Mouse (Mus musculus): ENCODE results near the gene Ly6g6c.

The Ly6g6c gene

DNA sequence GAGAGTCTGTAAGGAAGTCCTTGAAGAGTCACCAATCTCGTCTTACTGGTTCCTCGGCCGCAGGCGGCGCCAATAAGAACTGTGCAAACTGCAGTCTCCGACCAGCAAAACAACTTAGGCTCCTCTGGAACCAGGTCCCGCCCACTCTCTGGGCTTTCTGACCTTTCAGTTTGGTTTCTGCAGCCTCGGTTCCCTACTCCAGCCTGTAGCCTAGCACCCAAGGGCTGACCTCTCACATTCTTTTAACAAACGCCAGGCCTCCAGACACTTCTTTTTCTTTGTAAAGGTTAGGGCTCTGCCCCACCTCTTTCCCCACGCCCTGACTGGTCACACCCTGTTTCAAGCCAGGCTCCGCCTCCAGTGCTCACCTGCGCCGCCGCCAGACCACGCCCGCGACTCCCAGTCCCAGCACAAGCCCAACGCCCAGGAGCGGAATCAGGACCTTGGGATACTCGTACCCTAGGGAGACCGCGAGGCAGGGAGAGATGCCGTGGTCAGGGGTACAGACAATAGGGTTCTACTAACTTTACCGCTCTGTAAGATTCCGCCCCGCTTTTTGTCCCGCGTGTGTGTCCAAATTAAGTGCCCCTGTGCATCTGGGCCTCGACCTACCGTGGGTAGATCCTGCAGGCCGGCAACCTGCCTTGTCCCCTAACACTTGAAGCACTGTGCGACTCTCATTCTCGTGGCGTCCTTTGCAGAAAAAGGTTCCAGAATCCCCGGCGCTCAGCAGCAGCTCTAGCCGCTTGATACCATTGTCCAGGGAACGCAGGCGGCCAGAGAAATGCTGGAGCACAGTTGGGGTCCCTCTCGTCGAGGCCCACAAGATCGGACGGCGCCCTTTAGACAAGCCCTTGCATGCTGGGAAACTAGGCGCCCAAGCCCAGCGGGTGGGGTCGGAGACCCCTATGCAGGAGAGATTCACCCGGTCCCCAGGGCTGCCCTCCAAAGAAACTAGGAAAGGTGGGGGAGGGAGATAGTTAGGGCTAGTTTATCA lies at the start of gene Ly6g6c:
Gene Ly6g6c, plus strand, starts transcription at position 438 of the 997 bp plus-strand sequence.
- in situ Hi-C loops (cut with MboI; ENCODE audit: unreplicated experiment in 2 of 2) = loop anchor here (5.0 kb wide), 3 partner anchors 42 to 47 kb away; partner anchors contain the start of gene Ly6g5c (in 1 of the 2)

DNA sequence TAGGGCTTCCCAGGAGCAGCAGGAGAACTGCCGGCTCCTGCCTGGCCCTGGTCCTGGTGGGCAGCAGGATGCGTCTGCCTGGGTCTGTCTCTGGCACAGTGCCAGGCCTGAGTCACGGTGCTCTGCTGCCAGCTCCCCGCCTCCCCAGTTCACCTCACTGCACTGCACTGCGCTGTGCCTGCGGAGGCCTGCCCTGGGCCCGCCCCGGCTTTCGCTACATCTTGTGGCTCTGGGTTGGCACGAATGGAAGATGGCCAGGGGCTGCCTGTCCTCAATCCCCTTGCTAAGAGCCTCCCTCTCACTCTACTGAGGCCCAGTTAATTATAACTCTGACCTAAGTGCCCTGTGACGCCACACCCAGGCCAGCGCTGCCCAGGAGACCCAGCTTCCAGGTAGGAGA lies 48.8 kb upstream of the Ly6g6c start, which contains the start of gene Vwa7:
Gene Vwa7, plus strand, starts transcription at position 204 of the 400 bp plus-strand sequence.
- in situ Hi-C loops (cut with MboI; ENCODE audit: unreplicated experiment in 2 of 2) = no loop called here

DNA sequence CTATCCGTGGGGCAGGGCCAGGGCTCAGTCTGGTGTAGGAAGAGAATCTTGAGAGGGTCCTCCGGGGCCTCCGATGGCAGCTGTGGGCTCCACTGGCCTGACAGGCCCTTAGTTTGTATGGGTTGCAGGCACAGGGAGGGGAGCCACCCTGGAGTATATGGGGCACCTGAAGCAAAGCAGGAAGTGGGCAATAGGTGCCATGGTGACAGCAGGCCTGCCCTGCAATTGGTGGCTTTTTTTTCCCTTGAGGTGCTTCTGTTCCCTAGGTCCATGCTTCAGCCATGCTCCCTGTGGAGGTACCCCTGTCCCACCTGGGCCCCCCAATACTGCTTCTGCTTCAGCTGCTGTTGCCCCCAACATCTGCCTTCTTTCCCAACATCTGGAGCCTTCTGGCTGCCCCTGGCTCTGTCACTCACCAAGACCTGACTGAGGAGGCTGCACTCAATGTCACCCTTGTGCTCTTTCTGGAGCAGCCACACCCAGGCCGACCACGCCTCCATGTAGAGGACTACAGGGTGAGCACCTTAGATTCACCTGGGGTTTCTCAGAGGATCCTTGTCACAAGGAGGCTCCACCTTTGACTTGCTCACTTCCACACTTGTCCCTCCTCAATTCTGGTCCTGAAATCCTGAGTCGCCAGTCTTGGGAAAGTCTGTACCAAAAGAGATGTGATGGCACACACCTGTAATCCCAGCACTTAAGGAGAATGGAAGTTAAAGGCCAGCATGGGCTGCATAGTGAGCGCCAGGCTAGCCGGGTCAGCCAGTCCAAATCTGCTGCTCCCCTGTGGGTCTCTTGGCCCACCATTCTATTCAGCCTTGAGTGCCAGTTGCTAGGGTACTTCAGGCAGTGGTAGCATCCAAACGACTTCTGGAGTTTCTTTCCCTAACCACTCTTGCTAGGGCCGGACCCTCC lies 48.1 kb upstream of the Ly6g6c start:
- in situ Hi-C loops (cut with MboI; ENCODE audit: unreplicated experiment in 2 of 2) = no loop called here

DNA sequence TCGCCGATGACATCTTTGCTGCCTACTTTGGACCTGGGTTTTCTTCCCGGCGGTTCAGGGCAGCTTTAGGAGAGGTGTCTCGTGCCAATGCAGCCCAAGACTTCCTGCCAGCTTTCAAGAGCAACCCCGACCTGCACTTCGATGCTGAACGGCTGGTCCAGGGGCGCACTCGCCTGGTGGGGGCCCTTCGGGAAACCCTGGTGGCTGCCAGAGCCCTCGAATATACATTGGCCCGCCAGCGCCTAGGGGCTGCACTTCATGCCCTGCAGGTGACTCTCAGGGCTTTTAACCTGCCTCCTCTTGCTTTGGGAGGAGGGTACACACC lies 47.5 kb upstream of the Ly6g6c start:
- in situ Hi-C loops (cut with MboI; ENCODE audit: unreplicated experiment in 2 of 2) = no loop called here

DNA sequence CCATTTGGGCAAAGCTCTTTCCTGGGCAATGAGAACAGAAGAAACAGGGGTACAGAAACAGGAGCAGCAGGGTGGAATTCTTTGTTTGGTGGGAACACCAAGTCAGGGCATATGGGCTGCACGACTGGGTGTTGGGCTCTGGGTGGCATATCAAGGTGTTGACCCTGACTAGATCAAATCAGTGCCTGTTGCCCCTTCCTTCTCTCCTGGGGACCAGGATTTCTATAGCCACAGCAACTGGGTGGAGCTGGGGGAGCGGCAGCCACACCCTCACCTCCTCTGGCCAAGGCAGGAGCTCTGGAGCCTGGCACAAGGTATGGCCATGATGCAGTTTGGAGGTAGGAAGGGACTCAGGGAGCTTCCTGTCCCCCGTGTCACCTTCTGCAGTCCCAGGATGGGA lies 47.0 kb upstream of the Ly6g6c start:
- in situ Hi-C loops (cut with MboI; ENCODE audit: unreplicated experiment in 2 of 2) = no loop called here

DNA sequence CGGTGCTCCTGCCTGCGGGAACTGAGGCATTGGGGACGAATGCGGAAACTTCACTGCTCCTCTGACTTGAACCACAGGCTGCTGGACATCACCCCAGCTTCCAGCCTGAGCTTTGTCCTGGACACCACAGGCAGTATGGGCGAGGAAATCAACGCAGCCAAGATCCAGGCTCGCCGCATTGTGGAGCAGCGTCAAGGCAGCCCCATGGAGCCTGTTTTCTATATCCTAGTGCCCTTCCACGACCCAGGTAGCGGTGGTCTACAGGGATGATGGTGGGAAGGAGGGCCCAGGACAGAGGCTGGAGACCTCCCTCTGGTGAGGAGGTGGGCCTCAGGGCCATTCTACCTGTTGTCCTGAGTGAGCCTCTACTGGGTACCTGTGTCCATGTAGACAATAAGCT lies 45.3 kb upstream of the Ly6g6c start:
- in situ Hi-C loops (cut with MboI; ENCODE audit: unreplicated experiment in 2 of 2) = loop anchor here (5.0 to 10.0 kb wide), 4 partner anchors 37 to 215 kb away; partner anchors contain the start of genes Atp6v1g2 (in 1 of the 2), Ddah2 (in 1 of the 2), Ly6g5c (in 1 of the 2) and Nfkbil1 (in 1 of the 2)

DNA sequence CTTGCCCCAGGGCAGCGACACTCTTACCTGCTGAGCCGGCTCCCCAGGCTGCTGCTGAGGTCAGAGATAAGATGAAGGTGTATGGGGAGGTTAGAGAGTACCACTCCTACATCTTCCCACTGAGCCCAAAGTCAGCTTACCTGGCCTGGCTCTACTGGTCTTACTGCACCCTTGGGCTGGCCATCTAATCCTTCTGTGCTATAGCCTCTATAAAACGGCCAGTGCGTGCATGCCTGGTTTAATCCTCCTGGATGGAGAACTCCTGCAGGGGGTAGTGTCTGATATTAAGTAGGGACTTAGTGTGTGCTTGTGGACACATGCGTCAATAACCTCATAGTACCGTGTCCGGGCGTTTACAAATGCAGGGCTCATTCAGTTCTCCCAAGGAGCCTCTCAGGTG lies 44.6 kb upstream of the Ly6g6c start:
- in situ Hi-C loops (cut with MboI; ENCODE audit: unreplicated experiment in 2 of 2) = loop anchor here (5.0 to 10.0 kb wide), 4 partner anchors 37 to 214 kb away; partner anchors contain the start of genes Atp6v1g2 (in 1 of the 2), Ddah2 (in 1 of the 2), Ly6g5c (in 1 of the 2) and Nfkbil1 (in 1 of the 2)

DNA sequence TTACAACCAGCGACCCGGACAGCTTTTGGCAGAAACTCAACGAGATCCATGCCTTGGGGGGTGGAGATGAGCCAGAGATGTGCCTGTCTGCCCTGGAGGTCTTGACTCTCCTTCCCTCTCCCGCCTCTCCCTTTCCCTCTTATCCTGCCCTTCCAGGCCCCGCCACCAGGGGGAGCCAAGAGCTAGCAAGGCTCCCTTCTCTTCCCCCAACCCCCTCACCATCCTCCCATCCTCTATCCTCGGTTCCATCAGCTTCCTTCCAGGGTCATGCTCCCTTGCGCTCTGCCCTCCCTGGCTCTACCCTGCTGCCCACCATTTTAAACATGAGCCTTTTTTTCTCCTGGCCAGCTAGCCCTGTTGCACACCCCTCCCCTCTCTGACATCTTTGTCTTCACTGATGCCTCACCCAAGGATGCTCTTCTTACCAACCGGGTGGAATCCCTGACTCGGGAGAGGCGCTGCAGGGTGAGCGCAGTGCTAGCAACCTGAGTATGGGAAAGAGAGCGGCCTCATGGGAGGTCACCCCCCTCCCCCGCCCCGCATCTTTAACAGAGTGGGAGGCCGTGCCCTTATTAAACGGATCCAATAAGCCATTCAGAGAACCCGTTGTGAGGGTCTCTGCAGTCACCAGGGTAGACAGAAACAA lies 43.9 kb upstream of the Ly6g6c start:
- in situ Hi-C loops (cut with MboI; ENCODE audit: unreplicated experiment in 2 of 2) = loop anchor here (5.0 to 10.0 kb wide), 4 partner anchors 36 to 214 kb away; partner anchors contain the start of genes Atp6v1g2 (in 1 of the 2), Ddah2 (in 1 of the 2), Ly6g5c (in 1 of the 2) and Nfkbil1 (in 1 of the 2)

DNA sequence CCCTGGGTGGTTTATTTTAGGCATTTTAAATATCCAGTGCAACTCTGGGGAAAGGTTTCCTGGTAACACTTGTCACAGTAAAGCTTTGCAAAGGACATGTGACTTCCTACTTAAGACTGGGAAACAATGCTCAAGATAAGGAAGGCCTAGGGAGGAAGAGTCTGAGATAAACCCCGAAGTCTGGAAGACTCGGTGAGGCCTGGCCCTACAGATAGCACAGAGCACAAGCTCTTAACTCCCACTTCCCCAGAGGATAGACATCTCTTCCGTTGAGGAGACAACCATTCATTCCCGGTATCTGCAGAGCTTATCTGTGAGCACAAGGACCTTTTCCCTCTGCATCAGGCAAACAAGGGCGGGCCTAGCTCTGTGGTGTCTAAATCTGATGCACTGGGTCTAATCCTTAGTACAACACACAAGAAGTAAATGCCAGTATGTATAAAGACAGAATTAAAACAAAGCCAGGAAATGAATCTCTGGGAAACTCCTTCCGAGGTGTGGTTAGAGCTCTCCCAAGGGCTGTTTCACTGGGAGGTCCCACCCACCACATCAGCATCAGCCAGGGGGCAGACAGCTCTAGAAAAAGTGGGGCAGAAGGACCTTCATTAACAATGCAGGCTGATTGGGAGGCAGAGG lies 43.2 kb upstream of the Ly6g6c start:
- in situ Hi-C loops (cut with MboI; ENCODE audit: unreplicated experiment in 2 of 2) = loop anchor here (5.0 to 10.0 kb wide), 4 partner anchors 35 to 213 kb away; partner anchors contain the start of genes Atp6v1g2 (in 1 of the 2), Ddah2 (in 1 of the 2), Ly6g5c (in 1 of the 2) and Nfkbil1 (in 1 of the 2)

DNA sequence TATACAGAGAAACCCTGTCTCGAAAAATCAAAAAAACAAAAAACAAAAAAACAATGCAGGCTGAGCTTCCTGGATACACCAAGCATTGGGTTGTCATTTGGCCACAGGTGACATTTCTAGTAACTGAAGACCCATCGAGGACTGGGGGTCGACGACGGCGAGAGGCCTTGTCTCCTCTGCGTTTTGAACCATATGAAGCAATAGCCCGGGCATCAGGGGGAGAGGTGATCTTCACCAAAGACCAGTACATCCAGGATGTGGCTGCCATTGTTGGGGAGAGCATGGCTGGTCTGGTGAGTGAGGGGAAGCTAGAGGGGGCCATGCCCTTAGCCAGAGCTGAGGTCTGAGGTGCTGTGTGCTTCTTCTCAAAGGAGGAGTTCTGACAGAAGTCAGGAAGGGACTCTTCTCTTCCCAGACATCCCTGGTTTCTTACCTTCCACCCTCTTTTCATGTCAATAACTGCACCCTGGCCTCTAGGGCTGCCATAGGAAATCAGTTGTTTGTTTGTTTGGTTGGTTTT lies 42.6 kb upstream of the Ly6g6c start:
- in situ Hi-C loops (cut with MboI; ENCODE audit: unreplicated experiment in 2 of 2) = loop anchor here (5.0 to 10.0 kb wide), 4 partner anchors 35 to 212 kb away; partner anchors contain the start of genes Atp6v1g2 (in 1 of the 2), Ddah2 (in 1 of the 2), Ly6g5c (in 1 of the 2) and Nfkbil1 (in 1 of the 2)

DNA sequence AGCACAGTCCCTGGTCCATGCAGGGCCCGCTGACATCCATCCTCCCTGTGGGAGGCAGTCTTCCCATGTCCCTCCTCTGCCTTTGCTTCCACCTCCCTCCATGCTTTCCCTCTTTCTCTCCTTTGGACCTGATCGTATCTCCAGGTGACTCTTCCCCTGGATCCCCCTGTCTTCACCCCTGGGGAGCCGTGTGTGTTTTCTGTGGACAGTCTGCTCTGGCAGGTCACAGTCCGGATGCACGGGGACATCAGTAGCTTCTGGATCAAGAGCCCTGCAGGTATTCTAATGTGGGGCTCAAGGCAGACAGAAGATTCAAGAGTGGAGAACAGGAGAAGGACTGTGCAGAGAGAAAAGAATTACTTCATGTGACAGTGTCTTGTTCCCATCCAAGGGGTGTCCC lies 42.0 kb upstream of the Ly6g6c start:
- in situ Hi-C loops (cut with MboI; ENCODE audit: unreplicated experiment in 2 of 2) = loop anchor here (5.0 to 10.0 kb wide), 4 partner anchors 34 to 212 kb away; partner anchors contain the start of genes Atp6v1g2 (in 1 of the 2), Ddah2 (in 1 of the 2), Ly6g5c (in 1 of the 2) and Nfkbil1 (in 1 of the 2)

DNA sequence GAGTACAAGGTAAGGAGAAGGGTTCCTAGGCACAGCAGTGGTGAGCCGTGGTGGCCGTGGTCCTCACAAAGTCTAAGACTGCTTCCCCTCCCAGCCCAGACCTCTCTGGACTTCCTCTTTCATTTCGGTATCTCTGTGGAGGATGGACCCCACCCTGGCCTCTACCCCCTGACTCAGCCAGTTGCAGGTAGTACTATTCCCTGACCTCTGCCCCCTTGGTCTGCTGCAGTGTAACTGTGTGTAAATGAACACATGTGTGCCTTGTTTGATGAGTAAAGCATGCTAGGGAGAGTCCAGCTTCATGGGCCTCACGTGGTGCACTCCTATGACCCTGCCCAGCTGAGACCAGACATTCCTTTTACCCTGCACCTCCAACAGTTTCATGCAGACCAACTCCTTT lies 41.4 kb upstream of the Ly6g6c start:
- in situ Hi-C loops (cut with MboI; ENCODE audit: unreplicated experiment in 2 of 2) = loop anchor here (5.0 to 10.0 kb wide), 4 partner anchors 34 to 211 kb away; partner anchors contain the start of genes Atp6v1g2 (in 1 of the 2), Ddah2 (in 1 of the 2), Ly6g5c (in 1 of the 2) and Nfkbil1 (in 1 of the 2)

DNA sequence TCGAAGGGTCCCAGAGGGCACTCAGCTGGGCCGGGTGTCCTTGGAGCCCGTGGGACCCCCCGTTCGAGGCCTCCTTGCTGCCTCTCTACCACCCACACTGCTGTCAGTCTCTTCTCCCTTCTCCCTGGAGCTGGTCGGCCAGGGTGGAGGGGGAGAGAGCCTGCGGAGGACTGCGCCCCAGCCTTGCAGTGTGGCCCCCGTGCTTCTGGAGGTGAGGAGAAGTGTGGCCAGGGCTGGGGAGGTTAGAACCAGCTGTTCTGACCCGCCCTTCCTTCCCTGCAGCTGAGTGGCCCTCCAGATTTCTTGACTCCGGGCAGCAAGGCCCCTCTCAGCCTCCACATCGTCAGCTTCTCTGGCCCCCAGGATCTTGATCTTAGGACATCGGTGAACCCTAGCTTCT lies 40.9 kb upstream of the Ly6g6c start:
- in situ Hi-C loops (cut with MboI; ENCODE audit: unreplicated experiment in 2 of 2) = loop anchor here (5.0 to 10.0 kb wide), 4 partner anchors 33 to 211 kb away; partner anchors contain the start of genes Atp6v1g2 (in 1 of the 2), Ddah2 (in 1 of the 2), Ly6g5c (in 1 of the 2) and Nfkbil1 (in 1 of the 2)

DNA sequence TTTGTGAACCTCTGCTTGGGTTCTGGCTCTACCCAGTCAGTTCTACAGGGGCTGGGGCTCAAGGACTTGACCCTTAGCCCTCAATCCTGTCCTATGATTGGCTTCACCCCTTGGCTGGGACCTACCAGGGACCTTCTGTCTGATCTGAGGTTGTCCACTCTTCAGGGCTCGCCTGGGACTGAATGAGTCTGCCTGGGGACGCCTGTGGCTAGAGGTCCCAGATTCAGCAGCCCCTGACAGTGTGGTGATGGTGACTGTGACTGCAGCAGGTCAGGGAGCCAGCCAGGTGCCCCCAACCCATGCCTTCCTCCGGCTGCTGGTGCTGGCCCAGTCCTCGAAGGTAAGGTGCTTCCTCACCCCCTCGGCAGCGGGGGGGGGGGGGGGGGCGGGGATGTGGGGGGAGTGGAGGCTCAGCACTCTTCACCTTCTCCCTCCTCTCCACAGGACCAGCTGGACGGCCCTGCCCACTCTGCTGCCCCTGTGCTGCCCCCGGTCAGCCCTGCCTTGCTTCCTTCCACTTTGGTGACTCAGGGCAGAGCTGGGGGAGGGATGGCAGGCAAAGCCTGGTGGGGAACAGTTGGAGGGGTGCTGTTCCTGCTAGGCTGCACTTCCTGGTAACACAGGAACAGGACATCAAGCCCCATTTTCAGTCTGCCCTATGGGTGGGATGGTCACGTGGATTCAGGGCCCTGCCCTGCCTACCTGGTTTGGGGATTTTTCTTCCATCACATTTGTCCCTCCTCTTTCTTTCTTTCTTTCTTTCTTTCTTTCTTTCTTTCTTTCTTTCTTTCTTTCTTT lies 40.3 kb upstream of the Ly6g6c start:
- in situ Hi-C loops (cut with MboI; ENCODE audit: unreplicated experiment in 2 of 2) = loop anchor here (5.0 to 10.0 kb wide), 4 partner anchors 32 to 210 kb away; partner anchors contain the start of genes Atp6v1g2 (in 1 of the 2), Ddah2 (in 1 of the 2), Ly6g5c (in 1 of the 2) and Nfkbil1 (in 1 of the 2)

DNA sequence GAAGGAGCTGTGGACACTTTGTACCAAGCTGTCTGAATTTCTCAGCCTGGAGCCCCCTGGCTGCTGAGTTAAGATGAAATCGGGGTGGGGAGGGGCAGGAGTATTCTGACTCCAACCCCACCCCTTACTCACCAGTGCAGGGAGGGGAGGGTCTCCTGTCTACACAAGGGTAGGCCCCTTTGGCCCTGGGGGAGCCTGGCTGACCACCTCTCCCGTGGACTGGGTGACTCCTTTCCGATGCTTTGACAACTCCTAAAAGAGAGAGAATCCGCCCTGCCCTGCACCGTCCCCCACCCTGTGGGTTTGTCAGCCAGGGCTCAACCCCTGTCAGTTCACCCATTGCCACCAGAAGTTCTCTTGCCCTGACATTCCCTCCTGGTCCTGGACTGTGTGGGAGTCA lies 39.0 kb upstream of the Ly6g6c start:
- in situ Hi-C loops (cut with MboI; ENCODE audit: unreplicated experiment in 2 of 2) = loop anchor here in 1 of 2 experiments (10.0 kb wide), 2 partner anchors 79 to 209 kb away; partner anchors contain the start of genes Atp6v1g2, Ly6g5c and Nfkbil1

DNA sequence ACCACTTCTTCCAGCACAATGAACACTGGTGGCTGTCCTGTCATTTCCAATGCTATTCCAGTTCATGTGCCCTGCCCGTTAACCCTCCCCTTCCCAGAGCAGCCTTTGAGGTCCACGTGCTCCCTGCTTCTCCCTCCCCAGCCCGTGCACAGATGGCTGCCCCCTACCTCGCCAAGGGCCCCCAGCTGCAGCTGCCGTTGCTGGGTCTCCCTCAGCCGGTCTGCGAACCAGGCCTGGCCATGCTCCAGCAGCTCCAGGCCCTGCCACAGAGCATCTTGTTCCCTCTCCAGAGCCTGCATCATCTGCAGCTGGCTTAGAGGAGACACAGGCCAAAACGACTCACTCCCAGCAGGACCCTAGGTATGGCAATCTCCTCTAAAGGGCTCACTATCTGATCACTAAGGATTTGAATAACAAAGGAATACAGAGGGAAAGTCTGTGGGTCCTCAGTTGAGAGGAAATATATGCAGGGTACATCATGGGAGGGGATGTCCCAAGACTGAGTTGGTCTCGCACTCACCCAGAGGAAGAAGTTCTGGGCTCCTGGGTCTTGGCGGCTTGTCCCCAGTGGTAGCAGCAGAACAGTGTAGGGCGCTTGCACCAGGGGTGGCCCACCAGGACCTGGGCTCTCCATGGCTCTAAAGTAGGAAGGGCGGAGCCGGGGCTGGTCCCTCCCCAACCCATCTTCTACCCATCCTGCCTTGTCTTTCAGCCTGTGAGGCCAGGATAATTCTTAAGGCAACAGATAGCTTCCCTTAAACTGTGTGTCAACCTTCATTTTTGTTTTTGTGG lies 37.7 kb upstream of the Ly6g6c start, which contains the start of gene Sapcd1:
Gene Sapcd1, minus strand, starts transcription at position 740 of the 792 bp plus-strand sequence.
- in situ Hi-C loops (cut with MboI; ENCODE audit: unreplicated experiment in 2 of 2) = loop anchor here in 1 of 2 experiments (10.0 kb wide), 2 partner anchors 77 to 207 kb away; partner anchors contain the start of genes Atp6v1g2, Ly6g5c and Nfkbil1

Measured in v-Abl transformed pro-B cells (cell line).